Mouse (Mus musculus) bone marrow, adult 2 months (tissue): ENCODE data around the gene D16Ertd472e.

Source experiments
- CTCF ChIP-seq: fragments of 200-500 bp; IDR thresholded peaks from 2 replicates; pipeline ENCODE4 v1.5.1; 2011; ENCODE audit warnings: low read length, control low read depth; ENCODE audit not compliant: control insufficient read depth, insufficient read depth
- POLR2A ChIP-seq: fragments of 200-500 bp; IDR thresholded peaks from 2 replicates; pipeline ENCODE4 v1.6.1; 2011; ENCODE audit warnings: low read depth, mild to moderate bottlenecking, control low read depth, low read length, borderline replicate concordance; ENCODE audit not compliant: control insufficient read depth

DNA sequence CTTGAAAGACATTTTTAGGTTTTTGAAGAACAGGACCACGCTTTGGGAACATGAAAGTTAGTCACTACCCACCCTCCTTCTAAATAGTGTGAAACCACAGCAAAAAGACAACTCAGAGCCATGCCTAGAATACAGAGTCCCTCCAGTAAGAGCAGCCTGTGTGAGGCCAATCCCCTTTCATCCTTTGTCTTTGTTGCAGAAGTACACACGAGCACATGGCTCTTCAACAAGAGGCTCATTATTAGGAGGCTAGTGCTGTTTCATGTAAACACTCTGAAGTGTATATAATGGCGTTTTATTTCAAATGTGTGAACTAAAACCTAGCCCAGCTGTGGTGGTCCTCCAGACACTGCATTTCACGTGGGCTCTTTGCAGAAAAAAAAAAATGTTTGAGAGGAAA lies 3.5 kb downstream of the D16Ertd472e start:
- TF ChIP-seq CTCF (no peak), POLR2A (no peak)
